Mouse (Mus musculus) megakaryocyte, embryonic 14.5 days (primary cell): ENCODE measurements around the gene Isoc2b.

Source experiments
- FLI1 ChIP-seq: IDR thresholded peaks from 2 replicates; pipeline ENCODE4 v1.6.1; 2012; ENCODE audit warnings: low read length, inconsistent platforms, mixed read lengths
- GATA1 ChIP-seq: IDR thresholded peaks from 3 replicates; pipeline ENCODE4 v1.6.1; 2012; ENCODE audit warnings: mixed read lengths, low read length, inconsistent platforms, borderline replicate concordance

GRCm38 (mm10) chr7:4911561-4911960 lies 41.5 kb upstream of the Isoc2b start:
- no peak for TF ChIP-seq GATA1
- TF ChIP-seq FLI1, result no peak
